Mouse (Mus musculus) neural tube, embryonic 12.5 days (tissue): ENCODE results near the gene Rnase10. TPM values are rescaled to one million over a fixed set of nuclear protein-coding genes. Genes with fewer than 3 reads are reported as not detected.
"Not testable (repeated sequence)": the region's sequence is repeated elsewhere in the genome, so short reads cannot be mapped to it uniquely, and the experiment has no call there.

Source experiments
- ATAC-seq: fragments of 200-750 bp; cut with Nextera tagmentation; 2 replicates; pipeline ENCODE4 v1.8.0; 2017; ENCODE audit warnings: low read depth, mild to moderate bottlenecking, moderate TSS enrichment, moderate library complexity; ENCODE audit not compliant: low FRiP score
- H3K27ac ChIP-seq: fragments of 300-500 bp; sonication (generic); 2 replicates; pipeline ENCODE4 v1.5.1; 2016
- H3K27me3 ChIP-seq: fragments of 300-500 bp; sonication (generic); replicated peaks from 2 replicates; pipeline ENCODE4 v1.6.1; 2016; ENCODE audit warnings: mild to moderate bottlenecking
- H3K36me3 ChIP-seq: fragments of 300-500 bp; sonication (generic); 2 replicates; pipeline ENCODE4 v1.6.1; 2016; ENCODE audit warnings: mild to moderate bottlenecking
- H3K4me1 ChIP-seq: fragments of 300-500 bp; sonication (generic); 2 replicates; pipeline ENCODE4 v1.6.1; 2016
- H3K4me2 ChIP-seq: fragments of 300-500 bp; sonication (generic); replicated peaks from 2 replicates; pipeline ENCODE4 v1.6.1; 2016; ENCODE audit warnings: mild to moderate bottlenecking
- H3K4me3 ChIP-seq: fragments of 300-500 bp; sonication (generic); 2 replicates; pipeline ENCODE4 v1.5.1; 2016
- H3K9ac ChIP-seq: fragments of 300-500 bp; sonication (generic); 2 replicates; pipeline ENCODE4 v1.6.1; 2016; ENCODE audit warnings: mild to moderate bottlenecking
- H3K9me3 ChIP-seq: fragments of 300-500 bp; sonication (generic); 2 replicates; pipeline ENCODE4 v1.6.1; 2016; ENCODE audit warnings: mild to moderate bottlenecking
- WGBS: fragments of 180-500 bp; shearing (Covaris S2); methylation state at CpG from one replicate; pipeline ENCODE4 v1.1.7; 2016; 5-methylcytosine and 5-hydroxymethylcytosine counted together
- polyA plus RNA-seq: library from polyadenylated mRNA; unstranded; fragments of >200 nt; fragmentation: Nextera tagmentation; extraction: Ambion mirVana; gene quantifications from 2 replicates; pipeline ENCODE4 v1.2.1, GENCODE M21; 2016

The Rnase10 gene
- polyA plus RNA-seq: not detected in 2 replicates

- H3K9me3 ChIP-seq: no peaks in the 10 kb centered on the region
- no peak within 1 kb of the TSS for H3K9ac ChIP-seq
- H3K36me3 ChIP-seq: no peaks in the 10 kb centered on the region
- H3K4me3 ChIP-seq: no peak within 1 kb of the TSS
- ATAC-seq: no peak
- H3K27ac ChIP-seq: no peak within 1 kb of the TSS
- no peak within 1 kb of the TSS for H3K4me2 ChIP-seq
- H3K4me1 ChIP-seq: no peaks in the 10 kb centered on the region
- 90% methylated on average over 8 of the region's 8 CpGs for WGBS
- no peaks in the 10 kb centered on the region for H3K27me3 ChIP-seq
These were observed at the start of gene Rnase10 for GRCm38 (mm10) chr14:51007152-51007801. Rnase10 (plus strand) TSS chr14:51007751.

- ATAC-seq, H3K4me1 ChIP-seq, H3K4me2 ChIP-seq, H3K27me3 ChIP-seq, H3K36me3 ChIP-seq, H3K9ac ChIP-seq, H3K4me3 ChIP-seq, H3K27ac ChIP-seq, H3K9me3 ChIP-seq: not testable (repeated sequence)
- WGBS: 92% methylated on average over 5 of the region's 5 CpGs
These were observed 49.1 kb upstream of the Rnase10 start for GRCm38 (mm10) chr14:50958289-50958995.

- H3K27ac ChIP-seq: no peak overlapping the region
- 79% methylated on average over 5 of the region's 5 CpGs for WGBS
- no peaks in the 10 kb centered on the region for H3K36me3 ChIP-seq
- no peak for ATAC-seq
- H3K27me3 ChIP-seq: no peaks in the 10 kb centered on the region
- H3K4me2 ChIP-seq: no peak overlapping the region
- no peak overlapping the region for H3K9ac ChIP-seq
- no peaks in the 10 kb centered on the region for H3K9me3 ChIP-seq
- peaks cover 6% of the 10 kb centered on the region; the same call in 1 of the 2 replicates for H3K4me1 ChIP-seq
- H3K4me3 ChIP-seq: no peak overlapping the region
These were observed 39.2 kb upstream of the Rnase10 start for GRCm38 (mm10) chr14:50968216-50968980.

- Histone ChIP-seq H3K4me3 (no peak overlapping the region), H3K4me2 (no peak overlapping the region), H3K4me1 (peaks cover 6% of the 10 kb centered on the region; the same call in 1 of the 2 replicates), H3K27ac (no peak overlapping the region), H3K27me3 (no peaks in the 10 kb centered on the region), H3K9ac (no peak overlapping the region), H3K9me3 (no peaks in the 10 kb centered on the region), H3K36me3 (no peaks in the 10 kb centered on the region)
- 4% methylated on average over 1 of the region's 1 CpGs for WGBS
- ATAC-seq: 0 out of 2 replicates have a peak, but pooled peaks have one; percentile 71
These were observed 38.5 kb upstream of the Rnase10 start for GRCm38 (mm10) chr14:50969041-50969440.

GRCm38 (mm10) chr14:50969558-50970544 lies 37.7 kb upstream of the Rnase10 start:
- 17% methylated on average over 12 of the region's 12 CpGs for WGBS
- H3K27ac ChIP-seq: no peak overlapping the region
- no peaks in the 10 kb centered on the region for H3K27me3 ChIP-seq
- H3K4me3 ChIP-seq: no peak overlapping the region
- ATAC-seq: peak; percentile 41; the same call in 1 of the 2 replicates
- H3K9ac ChIP-seq: no peak overlapping the region
- H3K4me1 ChIP-seq: peaks cover 6% of the 10 kb centered on the region; the same call in 1 of the 2 replicates
- peak overlapping the region; percentile 35 for H3K4me2 ChIP-seq
- H3K9me3 ChIP-seq: no peaks in the 10 kb centered on the region
- no peaks in the 10 kb centered on the region for H3K36me3 ChIP-seq

GRCm38 (mm10) chr14:50970822-50971221 lies 36.7 kb upstream of the Rnase10 start:
- H3K4me2 ChIP-seq: no peak overlapping the region
- no peak overlapping the region for H3K27ac ChIP-seq
- no peaks in the 10 kb centered on the region for H3K9me3 ChIP-seq
- 64% methylated on average over 1 of the region's 1 CpGs for WGBS
- no peak overlapping the region for H3K9ac ChIP-seq
- H3K36me3 ChIP-seq: no peaks in the 10 kb centered on the region
- peaks cover 6% of the 10 kb centered on the region; the same call in 1 of the 2 replicates for H3K4me1 ChIP-seq
- H3K27me3 ChIP-seq: no peaks in the 10 kb centered on the region
- H3K4me3 ChIP-seq: no peak overlapping the region
- no peak for ATAC-seq

GRCm38 (mm10) chr14:50973054-50973453 lies 34.5 kb upstream of the Rnase10 start:
- not testable (repeated sequence) for H3K4me2 ChIP-seq, H3K4me3 ChIP-seq, H3K9ac ChIP-seq, H3K9me3 ChIP-seq, H3K27ac ChIP-seq, ATAC-seq, H3K36me3 ChIP-seq, H3K27me3 ChIP-seq
- 94% methylated on average over 5 of the region's 5 CpGs for whole genome bisulfite sequencing
- peaks cover 12% of the 10 kb centered on the region for H3K4me1 ChIP-seq

- 42% methylated on average over 4 of the region's 4 CpGs for WGBS
- Histone ChIP-seq H3K4me1 (peaks cover 12% of the 10 kb centered on the region), H3K9me3 (no peaks in the 10 kb centered on the region), H3K27me3 (no peaks in the 10 kb centered on the region), H3K36me3 (no peaks in the 10 kb centered on the region), H3K27ac (no peak overlapping the region), H3K9ac (no peak overlapping the region), H3K4me3 (no peak overlapping the region), H3K4me2 (no peak overlapping the region)
- ATAC-seq: no peak
These were observed 33.9 kb upstream of the Rnase10 start for GRCm38 (mm10) chr14:50973700-50974099.

GRCm38 (mm10) chr14:50975001-50975400 lies 32.5 kb upstream of the Rnase10 start:
- Histone ChIP-seq H3K4me2 (no peak overlapping the region), H3K27me3 (no peaks in the 10 kb centered on the region), H3K36me3 (no peaks in the 10 kb centered on the region), H3K9ac (no peak overlapping the region), H3K27ac (no peak overlapping the region), H3K4me3 (no peak overlapping the region), H3K4me1 (peaks cover 6% of the 10 kb centered on the region; the same call in 1 of the 2 replicates), H3K9me3 (no peaks in the 10 kb centered on the region)
- WGBS: 59% methylated on average over 5 of the region's 5 CpGs
- ATAC-seq: no peak

- ATAC-seq: no peak
- Histone ChIP-seq H3K9me3 (no peaks in the 10 kb centered on the region), H3K9ac (no peak overlapping the region), H3K27ac (no peak overlapping the region), H3K4me2 (peak overlapping the region; percentile 28; the same call in 1 of the 2 replicates), H3K4me1 (peaks cover 6% of the 10 kb centered on the region; the same call in 1 of the 2 replicates), H3K4me3 (no peak overlapping the region), H3K27me3 (no peaks in the 10 kb centered on the region), H3K36me3 (no peaks in the 10 kb centered on the region)
- 20% methylated on average over 9 of the region's 9 CpGs for WGBS
These were observed 30.9 kb upstream of the Rnase10 start for GRCm38 (mm10) chr14:50976674-50977073.

- WGBS: 92% methylated on average over 6 of the region's 6 CpGs
These were observed 29.1 kb upstream of the Rnase10 start for GRCm38 (mm10) chr14:50978451-50978850.

More at GRCm38 (mm10) chr14:50978451-50978850, 29.1 kb upstream of the Rnase10 start:
- not testable (repeated sequence) for ATAC-seq, H3K4me3 ChIP-seq, H3K27ac ChIP-seq, H3K9me3 ChIP-seq, H3K4me2 ChIP-seq, H3K27me3 ChIP-seq, H3K36me3 ChIP-seq, H3K9ac ChIP-seq, H3K4me1 ChIP-seq
